Mouse (Mus musculus) urinary bladder, postnatal 10 days (tissue): ENCODE results near the gene Sec1.

Source experiments
- DNase-seq: peaks from one replicate; pipeline ENCODE4 v3.0.0; 2022; ENCODE audit warnings: low spot score

Gene Sec1

GRCm38 (mm10) chr7:45704730-45705442 lies 10.7 kb upstream of the Sec1 start, which contains the start of gene Dbp:
Gene Dbp (plus strand): TSS chr7:45705088.
- DNase-seq: peak; percentile 92

GRCm38 (mm10) chr7:45704046-45704559 lies 9.9 kb upstream of the Sec1 start:
- no peak for DNase-seq

GRCm38 (mm10) chr7:45703521-45704033 lies 9.4 kb upstream of the Sec1 start:
- no peak for DNase-seq

- no peak for DNase-seq
Observed at GRCm38 (mm10) chr7:45702809-45703520, 8.8 kb upstream of the Sec1 start.

GRCm38 (mm10) chr7:45702316-45702715 lies 8.1 kb upstream of the Sec1 start:
- no peak for DNase-seq

GRCm38 (mm10) chr7:45701607-45702006 lies 7.4 kb upstream of the Sec1 start:
- DNase-seq: no peak

GRCm38 (mm10) chr7:45701072-45701471 lies 6.9 kb upstream of the Sec1 start:
- DNase-seq: no peak

GRCm38 (mm10) chr7:45700301-45701015 lies 6.3 kb upstream of the Sec1 start:
- DNase-seq: no peak

GRCm38 (mm10) chr7:45699523-45700141 lies 5.4 kb upstream of the Sec1 start, which contains the start of gene Car11:
Gene Car11 (plus strand): TSS chr7:45699843.
- DNase-seq: no peak

GRCm38 (mm10) chr7:45697894-45698293 lies 3.7 kb upstream of the Sec1 start:
- no peak for DNase-seq

- DNase-seq: no peak
Observed at GRCm38 (mm10) chr7:45695098-45695497, 896 bp upstream of the Sec1 start.

GRCm38 (mm10) chr7:45692364-45692763 lies 1.8 kb downstream of the Sec1 start:
- no peak for DNase-seq

- DNase-seq: no peak
Observed at GRCm38 (mm10) chr7:45689800-45690199, 4.4 kb downstream of the Sec1 start.

GRCm38 (mm10) chr7:45689099-45689498 lies 5.1 kb downstream of the Sec1 start:
- no peak for DNase-seq

- no peak for DNase-seq
Observed at GRCm38 (mm10) chr7:45686841-45687240, 7.4 kb downstream of the Sec1 start.

- DNase-seq: no peak
Observed at GRCm38 (mm10) chr7:45685811-45686210, 8.4 kb downstream of the Sec1 start.

GRCm38 (mm10) chr7:45683396-45684050 lies 10.7 kb downstream of the Sec1 start, which contains the start of gene Ntn5:
Gene Ntn5 (plus strand): TSS chr7:45684022.
- DNase-seq: no peak

GRCm38 (mm10) chr7:45682144-45683126 lies 11.8 kb downstream of the Sec1 start:
- DNase-seq: no peak

- no peak for DNase-seq
Observed at GRCm38 (mm10) chr7:45681046-45681736, 13.0 kb downstream of the Sec1 start.
